Mouse (Mus musculus): Measurements from ENCODE around the gene Olfr703. TPM values are rescaled to one million over a fixed set of nuclear protein-coding genes. Genes with fewer than 3 reads are reported as not detected.

Gene Olfr703
- not detected for total RNA-seq (2021)

DNA sequence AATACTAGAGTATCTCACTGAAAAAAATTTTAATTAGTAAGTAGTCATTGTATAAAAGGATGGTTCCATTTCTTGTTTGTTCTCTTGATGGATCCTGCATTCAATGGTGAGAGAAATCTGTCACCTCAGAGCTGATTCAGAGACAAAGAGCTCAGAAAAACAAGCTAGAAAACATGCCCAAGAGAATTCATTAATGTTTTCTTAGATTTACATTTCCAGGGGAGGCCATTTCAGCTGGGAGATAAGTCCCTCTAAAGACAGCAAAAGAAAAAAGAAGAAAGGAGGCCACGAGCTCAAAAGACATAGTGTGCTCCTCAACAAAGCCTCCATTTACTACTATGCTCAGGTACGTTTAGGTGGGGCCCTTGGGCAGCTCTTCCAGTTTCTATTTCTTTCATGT, at the start of gene Olfr703:
Gene Olfr703 (plus strand): TSS at position 301 of the 400 bp plus-strand sequence.
- DNase-seq (ENCODE audit: low spot score), result no peak
- intact Hi-C loops (cut with DNase I), result no loop called here

- DNase-seq (ENCODE audit: low spot score), result no peak
- intact Hi-C loops (cut with DNase I), result no loop called here
Measured at GRCm38 (mm10) chr7:106808734-106809133, 34.4 kb upstream of the Olfr703 start, which contains the start of gene Olfr700. Olfr700 (minus strand) TSS chr7:106808834.

- DNase-seq (ENCODE audit: low spot score), result no peak
- intact Hi-C loops (cut with DNase I), result no loop called here
Measured at GRCm38 (mm10) chr7:106813829-106814228, 29.3 kb upstream of the Olfr703 start, which contains the start of gene Olfr701. Olfr701 (plus strand) TSS chr7:106814129.

- intact Hi-C loops (cut with DNase I), result no loop called here
- no peak for DNase-seq (ENCODE audit: low spot score)
Measured at GRCm38 (mm10) chr7:106815775-106816174, 27.4 kb upstream of the Olfr703 start.

DNA sequence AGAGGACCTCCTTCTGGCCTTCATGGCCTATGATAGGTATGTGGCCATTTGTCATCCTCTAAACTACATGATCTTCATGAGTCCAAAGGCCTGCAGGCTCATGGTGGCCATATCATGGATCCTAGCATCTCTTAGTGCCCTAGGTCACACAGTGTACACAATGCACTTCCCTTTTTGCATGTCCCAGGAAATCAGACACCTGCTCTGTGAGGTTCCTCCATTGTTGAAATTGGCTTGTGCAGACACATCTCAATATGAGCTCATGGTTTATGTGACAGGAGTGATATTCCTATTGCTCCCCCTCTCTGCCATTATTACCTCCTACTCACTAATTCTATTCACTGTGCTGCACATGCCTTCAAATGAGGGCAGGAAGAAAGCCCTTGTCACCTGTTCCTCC, 24.7 kb upstream of the Olfr703 start:
- no peak for DNase-seq (ENCODE audit: low spot score)
- intact Hi-C loops (cut with DNase I), result no loop called here

DNA sequence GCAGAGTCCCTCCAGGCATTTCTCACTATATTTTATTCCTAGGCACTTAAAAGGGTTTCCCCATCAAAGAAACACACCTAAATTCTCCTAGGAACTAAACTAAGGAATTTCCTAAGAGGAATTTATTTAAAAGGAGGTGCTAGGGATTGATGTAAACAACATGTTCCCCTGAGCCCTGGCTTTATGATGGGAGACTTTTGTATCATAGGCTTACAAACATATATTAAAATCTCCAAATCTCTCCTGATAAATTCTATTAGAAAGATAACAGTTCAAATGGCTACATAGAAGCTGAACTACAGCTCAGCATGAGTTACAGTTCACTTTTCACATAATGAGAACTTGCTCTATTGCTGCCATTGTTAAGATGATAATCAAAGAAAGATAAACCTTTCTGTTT, 9.4 kb upstream of the Olfr703 start, which contains the start of gene Olfr702:
Gene Olfr702 (minus strand): TSS at position 101 of the 400 bp plus-strand sequence.
- DNase-seq (ENCODE audit: low spot score), result no peak
- intact Hi-C loops (cut with DNase I), result no loop called here

DNA sequence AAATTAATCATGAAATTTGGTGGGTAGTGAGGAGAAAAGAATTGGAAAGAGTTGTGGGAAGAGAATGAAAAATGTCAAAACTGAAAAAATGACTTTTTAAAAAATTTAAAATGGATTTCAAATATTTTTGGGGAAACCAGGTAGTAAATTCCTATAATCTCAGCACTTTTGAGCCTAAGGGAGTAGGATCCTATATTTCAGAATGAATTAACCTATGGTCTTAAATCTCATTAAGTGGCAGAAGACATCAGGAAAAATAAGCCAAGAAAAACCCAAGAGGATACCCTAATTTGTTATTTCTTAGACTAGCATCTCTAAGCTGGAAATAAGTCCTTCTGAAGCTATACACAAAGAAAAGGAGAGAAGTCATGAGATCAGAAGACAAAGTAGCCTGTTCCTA, 19.7 kb downstream of the Olfr703 start, which contains the start of gene Olfr704:
Gene Olfr704 (plus strand): TSS at position 301 of the 400 bp plus-strand sequence.
- intact Hi-C loops (cut with DNase I), result no loop called here
- no peak for DNase-seq (ENCODE audit: low spot score)

GRCm38 (mm10) chr7:106876791-106877190, 33.6 kb downstream of the Olfr703 start, which contains the start of gene Olfr705:
Olfr705 (minus strand) TSS chr7:106876891.
- intact Hi-C loops (cut with DNase I), result no loop called here
- DNase-seq (ENCODE audit: low spot score), result no peak

DNA sequence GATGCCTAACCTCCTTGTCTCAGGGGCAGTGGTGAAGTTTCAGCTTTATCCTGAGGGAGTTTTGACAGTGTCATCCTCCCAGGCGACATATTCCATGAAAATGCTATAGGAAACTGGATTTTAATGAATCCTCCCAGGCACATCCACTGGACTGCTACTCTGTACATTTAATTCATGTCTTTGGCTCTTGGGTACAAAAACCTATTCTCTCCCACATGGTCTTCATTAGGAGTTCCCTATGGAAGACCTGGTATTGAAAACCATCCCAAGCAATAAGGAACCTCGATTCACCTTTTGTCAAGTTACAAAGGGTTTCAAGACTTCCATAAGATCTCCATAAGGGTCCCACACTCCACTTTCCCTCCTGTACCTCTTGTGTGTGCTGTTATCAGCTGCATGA, 44.9 kb downstream of the Olfr703 start, which contains the start of gene Olfr706:
Gene Olfr706 (minus strand): TSS at position 101 of the 400 bp plus-strand sequence.
- intact Hi-C loops (cut with DNase I), result no loop called here
- no peak for DNase-seq (ENCODE audit: low spot score)

Other genes with a start within 250 kb of the Olfr703 start
- not detected for gene Olfr693, start 162.8 kb upstream of the Olfr703 start, total RNA-seq (2021)
- not detected for gene Olfr694, start 151.5 kb upstream of the Olfr703 start, total RNA-seq (2021)
- gene Olfr695, start 127.0 kb upstream of the Olfr703 start, total RNA-seq (2021), result not detected
- not detected for gene Olfr697, start 100.9 kb upstream of the Olfr703 start, total RNA-seq (2021)
- gene Olfr698, start 88.0 kb upstream of the Olfr703 start, total RNA-seq (2021), result not detected
- gene Olfr699, start 50.2 kb upstream of the Olfr703 start, total RNA-seq (2021), result not detected
- not detected for gene Olfr700, start 34.5 kb upstream of the Olfr703 start, total RNA-seq (2021)
- not detected for gene Olfr701, start 29.2 kb upstream of the Olfr703 start, total RNA-seq (2021)
- gene Olfr702, start 9.5 kb upstream of the Olfr703 start, total RNA-seq (2021), result not detected
- not detected for gene Olfr704, start 19.8 kb downstream of the Olfr703 start, total RNA-seq (2021)
- not detected for gene Olfr705, start 33.5 kb downstream of the Olfr703 start, total RNA-seq (2021)
- not detected for gene Olfr706, start 44.8 kb downstream of the Olfr703 start, total RNA-seq (2021)
- not detected for gene Olfr707, start 57.9 kb downstream of the Olfr703 start, total RNA-seq (2021)
- not detected for gene Olfr1532-ps1, start 64.6 kb downstream of the Olfr703 start, total RNA-seq (2021)
- not detected for gene Olfr709-ps1, start 88.9 kb downstream of the Olfr703 start, total RNA-seq (2021)
- gene Olfr710, start 105.0 kb downstream of the Olfr703 start, total RNA-seq (2021), result not detected
- gene Olfr6, start 120.6 kb downstream of the Olfr703 start, total RNA-seq (2021), result not detected
- not detected for gene Olfr711, start 132.1 kb downstream of the Olfr703 start, total RNA-seq (2021)
- not detected for gene Olfr2, start 162.7 kb downstream of the Olfr703 start, total RNA-seq (2021)
- not detected for gene Olfr713, start 187.8 kb downstream of the Olfr703 start, total RNA-seq (2021)
- gene Olfr714, start 227.6 kb downstream of the Olfr703 start, total RNA-seq (2021), result not detected
- not detected for gene Olfr17, start 249.9 kb downstream of the Olfr703 start, total RNA-seq (2021)